Mouse (Mus musculus) G1E (cell line): ENCODE measurements around the gene Pou3f3.

Experiments
- CTCF ChIP-seq: IDR thresholded peaks from 2 replicates; pipeline ENCODE4 v1.5.1; 2012; ENCODE audit warnings: low read depth, low read length, inconsistent platforms, mixed read lengths
- GATA2 ChIP-seq: IDR thresholded peaks from 2 replicates; pipeline ENCODE4 v1.6.1; 2012; ENCODE audit warnings: low read depth, low read length, inconsistent platforms, borderline replicate concordance
- POLR2AphosphoS5 ChIP-seq: IDR thresholded peaks from 2 replicates; pipeline ENCODE4 v1.6.1; 2012; ENCODE audit warnings: low read depth, low read length, inconsistent platforms; ENCODE audit not compliant: insufficient replicate concordance

GRCm38 (mm10) chr1:42709431-42710160 lies 14.0 kb downstream of the Pou3f3 start:
- TF ChIP-seq CTCF (no peak), GATA2 (no peak), POLR2AphosphoS5 (no peak)
